Mouse (Mus musculus): ENCODE measurements around the gene Syce1. TPM values are rescaled to one million over a fixed set of nuclear protein-coding genes. Genes with fewer than 3 reads are reported as not detected.

Syce1 gene
- polyA plus RNA-seq (2012; rRNA removed) = 0.74 and 1.0 TPM in 2 replicates

- no peaks in the 10 kb centered on the region for H3K4me1 ChIP-seq (ENCODE audit: control insufficient read depth, insufficient read depth, low read length)
- no peak for TF ChIP-seq POLR2A (IDR thresholded peaks at IDR 0.05; ENCODE audit: extremely low read depth, insufficient read depth, low read length)
- no peak for TF ChIP-seq CTCF (IDR thresholded peaks at IDR 0.05; ENCODE audit: extremely low read depth, insufficient read depth, low read length)
- no peak within 1 kb of the TSS for H3K27ac ChIP-seq (ENCODE audit: insufficient read depth, low read length)
- H3K4me3 ChIP-seq (ENCODE audit: insufficient read depth, low read length) = no peak within 1 kb of the TSS
Measured at GRCm38 (mm10) chr7:140787406-140788052, at the start of gene Syce1. Syce1 (minus strand) TSS chr7:140787852.

GRCm38 (mm10) chr7:140836243-140837115 is 48.8 kb upstream of the Syce1 start:
- Histone ChIP-seq H3K4me3 (ENCODE audit: insufficient read depth, low read length) (no peak overlapping the region), H3K27ac (ENCODE audit: insufficient read depth, low read length) (no peak overlapping the region), H3K4me1 (ENCODE audit: control insufficient read depth, insufficient read depth, low read length) (no peaks in the 10 kb centered on the region)
- TF ChIP-seq POLR2A (IDR thresholded peaks at IDR 0.05; ENCODE audit: extremely low read depth, insufficient read depth, low read length) = no peak

- Histone ChIP-seq H3K27ac (ENCODE audit: insufficient read depth, low read length) (no peak overlapping the region), H3K4me1 (ENCODE audit: control insufficient read depth, insufficient read depth, low read length) (no peaks in the 10 kb centered on the region), H3K4me3 (ENCODE audit: insufficient read depth, low read length) (no peak overlapping the region)
- TF ChIP-seq CTCF (IDR thresholded peaks at IDR 0.05; ENCODE audit: extremely low read depth, insufficient read depth, low read length) (no peak), POLR2A (IDR thresholded peaks at IDR 0.05; ENCODE audit: extremely low read depth, insufficient read depth, low read length) (no peak)
Measured at GRCm38 (mm10) chr7:140835758-140836087, 48.1 kb upstream of the Syce1 start.

GRCm38 (mm10) chr7:140834968-140835757 is 47.5 kb upstream of the Syce1 start, which contains the start of gene Urah:
Urah (plus strand) TSS chr7:140835018.
- Histone ChIP-seq H3K4me3 (ENCODE audit: insufficient read depth, low read length) (no peak within 1 kb of the TSS), H3K4me1 (ENCODE audit: control insufficient read depth, insufficient read depth, low read length) (no peaks in the 10 kb centered on the region), H3K27ac (ENCODE audit: insufficient read depth, low read length) (no peak within 1 kb of the TSS)
- no peak for TF ChIP-seq POLR2A (IDR thresholded peaks at IDR 0.05; ENCODE audit: extremely low read depth, insufficient read depth, low read length)
- no peak for TF ChIP-seq CTCF (IDR thresholded peaks at IDR 0.05; ENCODE audit: extremely low read depth, insufficient read depth, low read length)

- no peaks in the 10 kb centered on the region for H3K4me1 ChIP-seq (ENCODE audit: control insufficient read depth, insufficient read depth, low read length)
- H3K27ac ChIP-seq (ENCODE audit: insufficient read depth, low read length) = no peak overlapping the region
- no peak for TF ChIP-seq CTCF (IDR thresholded peaks at IDR 0.05; ENCODE audit: extremely low read depth, insufficient read depth, low read length)
- no peak for TF ChIP-seq POLR2A (IDR thresholded peaks at IDR 0.05; ENCODE audit: extremely low read depth, insufficient read depth, low read length)
- no peak overlapping the region for H3K4me3 ChIP-seq (ENCODE audit: insufficient read depth, low read length)
Measured at GRCm38 (mm10) chr7:140833341-140833740, 45.7 kb upstream of the Syce1 start.

GRCm38 (mm10) chr7:140831447-140831846 is 43.8 kb upstream of the Syce1 start:
- Histone ChIP-seq H3K27ac (ENCODE audit: insufficient read depth, low read length) (no peak overlapping the region), H3K4me1 (ENCODE audit: control insufficient read depth, insufficient read depth, low read length) (peaks cover 2% of the 10 kb centered on the region; the same call in 1 of the 2 replicates), H3K4me3 (ENCODE audit: insufficient read depth, low read length) (no peak overlapping the region)
- TF ChIP-seq CTCF (IDR thresholded peaks at IDR 0.05; ENCODE audit: extremely low read depth, insufficient read depth, low read length) = no peak
- no peak for TF ChIP-seq POLR2A (IDR thresholded peaks at IDR 0.05; ENCODE audit: extremely low read depth, insufficient read depth, low read length)

GRCm38 (mm10) chr7:140828171-140828881 is 40.7 kb upstream of the Syce1 start:
- TF ChIP-seq POLR2A (IDR thresholded peaks at IDR 0.05; ENCODE audit: extremely low read depth, insufficient read depth, low read length) (peak; percentile 19; the same call in 1 of the 2 replicates), CTCF (IDR thresholded peaks at IDR 0.05; ENCODE audit: extremely low read depth, insufficient read depth, low read length) (peak; percentile 67)
- Histone ChIP-seq H3K4me3 (ENCODE audit: insufficient read depth, low read length) (no peak overlapping the region), H3K27ac (ENCODE audit: insufficient read depth, low read length) (peak overlapping the region; percentile 30; the same call in 1 of the 2 replicates), H3K4me1 (ENCODE audit: control insufficient read depth, insufficient read depth, low read length) (peaks cover 2% of the 10 kb centered on the region; the same call in 1 of the 2 replicates)

GRCm38 (mm10) chr7:140822731-140823130 is 35.1 kb upstream of the Syce1 start:
- TF ChIP-seq POLR2A (IDR thresholded peaks at IDR 0.05; ENCODE audit: extremely low read depth, insufficient read depth, low read length) (no peak), CTCF (IDR thresholded peaks at IDR 0.05; ENCODE audit: extremely low read depth, insufficient read depth, low read length) (no peak)
- Histone ChIP-seq H3K27ac (ENCODE audit: insufficient read depth, low read length) (no peak overlapping the region), H3K4me3 (ENCODE audit: insufficient read depth, low read length) (no peak overlapping the region), H3K4me1 (ENCODE audit: control insufficient read depth, insufficient read depth, low read length) (peaks cover 5% of the 10 kb centered on the region)

Data from cortical plate, adult 2 months (tissue).